Mouse (Mus musculus) kidney, adult 2 months (tissue): ENCODE data around the gene Ccdc121.

Source experiments
- CTCF ChIP-seq: fragments of 200-500 bp; conservative IDR thresholded peaks from 2 replicates; pipeline ENCODE4 v1.5.1; 2011; ENCODE audit warnings: low read depth, mild to moderate bottlenecking, control low read depth, low read length, moderate library complexity, mixed read lengths; ENCODE audit not compliant: insufficient read depth, insufficient read length
- POLR2A ChIP-seq: fragments of 200-500 bp; IDR thresholded peaks from one replicate; pipeline ENCODE4 v1.6.1; 2011; ENCODE audit warnings: low read depth, low read length, control low read depth

- no peak for TF ChIP-seq CTCF
- TF ChIP-seq POLR2A, result no peak
Observed at GRCm38 (mm10) chr1:181476141-181476540, 35.1 kb downstream of the Ccdc121 start.
